Mouse (Mus musculus) heart, adult 2 months (tissue): Measurements from ENCODE around the gene Zkscan2. TPM values are rescaled to one million over a fixed set of nuclear protein-coding genes. Genes with fewer than 3 reads are reported as not detected.

Experiments
- DNase-seq, 2 experiments: peaks; one replicate each; pipeline ENCODE4 v3.0.0; 2021
- H3K27ac ChIP-seq: fragments of 200-600 bp; 2 replicates; pipeline ENCODE4 v1.8.1; 2022
- H3K27me3 ChIP-seq: fragments of 200-500 bp; 2 replicates; pipeline ENCODE4 v1.6.1; 2012; ENCODE audit warnings: mild to moderate bottlenecking, low read length, inconsistent platforms, mixed read lengths; ENCODE audit not compliant: control insufficient read depth, insufficient read depth
- H3K36me3 ChIP-seq: fragments of 200-500 bp; 2 replicates; pipeline ENCODE4 v1.6.1; 2012; ENCODE audit warnings: low read length, inconsistent platforms; ENCODE audit not compliant: control insufficient read depth, insufficient read depth
- H3K4me1 ChIP-seq: fragments of 200-500 bp; 2 replicates; pipeline ENCODE4 v1.6.1; 2011; ENCODE audit warnings: low read length; ENCODE audit not compliant: control insufficient read depth, insufficient read depth
- H3K4me3 ChIP-seq: fragments of 200-600 bp; 2 replicates; pipeline ENCODE4 v1.8.1; 2022
- H3K79me2 ChIP-seq: fragments of 200-500 bp; replicated peaks from 2 replicates; pipeline ENCODE4 v1.6.1; 2012; ENCODE audit warnings: mild to moderate bottlenecking, inconsistent platforms, low read length, moderate library complexity, mixed read lengths; ENCODE audit not compliant: control insufficient read depth, insufficient read depth
- H3K9ac ChIP-seq: fragments of 200-500 bp; 2 replicates; pipeline ENCODE4 v1.6.1; 2012; ENCODE audit warnings: low read depth, mild to moderate bottlenecking, control low read depth, inconsistent platforms, low read length, mixed read lengths
- CTCF ChIP-seq: fragments of 200-600 bp; IDR thresholded peaks from 2 replicates; pipeline ENCODE4 v1.8.1; 2022; ENCODE audit warnings: antibody characterized with exemption, mild to moderate bottlenecking, moderate library complexity
- EP300 ChIP-seq: fragments of 200-500 bp; IDR thresholded peaks from 2 replicates; pipeline ENCODE4 v1.6.1; 2011; ENCODE audit warnings: low read depth, low read length, control low read depth; ENCODE audit not compliant: insufficient read depth
- POLR2A ChIP-seq: fragments of 200-500 bp; IDR thresholded peaks from 2 replicates; pipeline ENCODE4 v1.6.1; 2011; ENCODE audit warnings: mild to moderate bottlenecking, low read depth, low read length, control low read depth; ENCODE audit not compliant: insufficient read depth
- WGBS: fragments of 180-500 bp; shearing (Covaris S2); methylation state at CpG from one replicate; pipeline ENCODE4 v1.1.7; 2018; 5-methylcytosine and 5-hydroxymethylcytosine counted together
- intact Hi-C: fragments of 180-260 bp; cut with DNase I; formaldehyde crosslinking; loops from one replicate; pipeline ENCODE4 v1.15.1; 2025
- polyA plus RNA-seq: library from polyadenylated mRNA; depleted of rRNA; stranded (reverse); fragments of >200 nt; gene quantifications from 2 replicates; pipeline ENCODE4 v1.2.3, GENCODE M21; 2012
- total RNA-seq, 2 experiments: library from RNA; stranded (reverse); gene quantifications; 2 replicates each; pipeline ENCODE4 v1.2.3; 2021

Gene Zkscan2
- total and polyA plus RNA-seq, 3 experiments: 0.21 to 0.25 (median 0.21) TPM

DNA sequence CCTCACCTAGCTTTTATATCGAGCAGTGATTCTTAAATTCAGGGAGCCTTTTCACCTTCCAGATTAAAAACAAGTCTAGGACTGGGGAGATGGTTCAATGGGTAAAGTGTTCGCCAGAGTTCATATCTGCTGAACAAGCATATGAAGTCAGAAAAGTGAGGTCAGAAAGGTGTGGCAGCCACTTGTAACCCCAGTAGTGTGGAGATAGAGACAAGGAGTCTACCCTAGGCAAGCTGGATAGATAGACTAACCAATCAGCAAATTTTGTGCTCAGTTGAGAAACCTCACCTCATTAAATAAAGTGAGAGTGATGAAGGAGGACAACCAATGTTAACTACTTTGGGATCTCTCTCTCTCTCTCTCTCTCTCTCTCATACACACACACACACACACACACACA, 49.7 kb downstream of the Zkscan2 start:
- TF ChIP-seq CTCF (no peak), EP300 (no peak), POLR2A (no peak)
- WGBS: 93% methylated on average over 2 of the region's 2 CpGs
- DNase-seq: no peak

DNA sequence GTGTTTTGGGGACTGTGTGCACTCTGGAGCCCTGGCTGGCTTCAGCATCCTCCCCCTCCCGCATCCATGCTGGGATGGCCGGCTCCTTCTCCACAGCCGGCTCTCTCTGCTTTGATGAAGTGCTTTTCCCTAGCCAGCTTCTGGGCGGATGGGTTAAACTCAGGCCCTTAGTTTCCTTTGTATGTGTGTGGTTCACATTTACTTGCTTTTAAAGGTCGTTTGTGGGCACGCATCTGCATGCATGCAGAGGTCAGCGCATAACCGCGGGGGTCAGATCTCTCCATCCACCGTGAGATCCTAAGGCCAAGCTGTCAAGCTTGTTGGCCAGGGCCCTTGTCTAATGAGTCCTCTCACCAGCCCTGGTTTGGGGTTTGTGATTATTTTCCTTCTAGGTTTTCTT, 50.6 kb downstream of the Zkscan2 start:
- Histone ChIP-seq H3K9ac (no peak overlapping the region), H3K4me1 (peaks cover 1% of the 10 kb centered on the region; the same call in 1 of the 2 replicates), H3K79me2 (no peaks in the 10 kb centered on the region), H3K27ac (no peak overlapping the region), H3K4me3 (no peak overlapping the region), H3K36me3 (no peaks in the 10 kb centered on the region), H3K27me3 (no peaks in the 10 kb centered on the region)
- 75% methylated on average over 10 of the region's 10 CpGs for WGBS
- intact Hi-C loops: no loop called here
- no peak for DNase-seq
- TF ChIP-seq POLR2A: no peak
- TF ChIP-seq EP300: no peak
- no peak for TF ChIP-seq CTCF

More for the DNA sequence above, 49.7 kb downstream of the Zkscan2 start:
- Histone ChIP-seq H3K79me2 (no peaks in the 10 kb centered on the region), H3K27me3 (no peaks in the 10 kb centered on the region), H3K9ac (no peak overlapping the region), H3K4me1 (peaks cover 1% of the 10 kb centered on the region; the same call in 1 of the 2 replicates), H3K36me3 (no peaks in the 10 kb centered on the region), H3K27ac (no peak overlapping the region), H3K4me3 (no peak overlapping the region)
- intact Hi-C loops: no loop called here

DNA sequence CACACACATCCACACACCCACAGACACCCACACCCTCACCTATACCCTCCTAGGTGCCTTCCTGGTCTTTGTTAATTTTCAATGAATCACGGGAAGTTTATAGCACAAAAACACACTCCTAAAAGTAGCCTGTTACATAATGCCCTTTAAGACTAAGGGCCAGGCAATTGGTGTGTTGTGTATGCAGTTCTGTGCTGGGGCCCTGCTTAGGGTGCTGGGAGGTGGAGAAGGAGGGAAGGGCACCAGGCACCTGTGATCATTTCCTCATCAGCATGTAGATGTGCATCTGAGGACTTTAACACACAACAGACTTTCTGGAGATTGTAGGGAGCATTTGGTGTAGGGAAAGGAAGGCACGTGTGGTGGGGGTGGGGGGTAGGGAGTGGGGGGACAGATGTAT, 51.5 kb downstream of the Zkscan2 start:
- TF ChIP-seq EP300 (no peak), POLR2A (no peak), CTCF (no peak)
- no peak overlapping the region for H3K27ac ChIP-seq
- H3K27me3 ChIP-seq: no peaks in the 10 kb centered on the region
- H3K4me1 ChIP-seq: peaks cover 1% of the 10 kb centered on the region; the same call in 1 of the 2 replicates
- H3K4me3 ChIP-seq: no peak overlapping the region
- no peaks in the 10 kb centered on the region for H3K79me2 ChIP-seq
- no peak overlapping the region for H3K9ac ChIP-seq
- no peak for DNase-seq
- WGBS: 84% methylated on average over 2 of the region's 2 CpGs
- intact Hi-C loops: no loop called here
- no peaks in the 10 kb centered on the region for H3K36me3 ChIP-seq

DNA sequence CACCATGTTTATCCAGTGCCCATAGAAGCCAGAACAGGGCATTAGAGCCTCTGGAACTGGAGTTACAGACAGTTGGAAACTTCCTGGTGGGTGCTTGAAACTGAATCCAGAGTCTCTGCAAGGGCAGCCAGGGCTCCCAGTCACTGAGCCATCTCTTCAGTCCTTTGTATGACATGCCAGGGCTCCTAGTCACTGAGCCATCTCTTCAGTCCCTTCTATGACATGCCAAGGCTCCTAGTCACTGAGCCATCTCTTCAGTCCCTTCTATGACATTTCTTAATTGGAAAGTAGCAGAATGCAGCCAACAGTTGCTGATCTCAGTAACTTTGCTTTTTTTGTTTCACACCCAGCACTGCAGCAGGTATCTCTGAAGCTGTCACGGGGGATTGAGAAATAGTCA, 58.2 kb downstream of the Zkscan2 start:
- WGBS: 67% methylated on average over 1 of the region's 1 CpGs
- TF ChIP-seq EP300 (no peak), POLR2A (no peak), CTCF (no peak)
- Histone ChIP-seq H3K79me2 (no peaks in the 10 kb centered on the region), H3K36me3 (no peaks in the 10 kb centered on the region), H3K4me1 (no peaks in the 10 kb centered on the region), H3K9ac (no peak overlapping the region), H3K27me3 (no peaks in the 10 kb centered on the region), H3K27ac (no peak overlapping the region), H3K4me3 (no peak overlapping the region)
- no peak for DNase-seq
- intact Hi-C loops: no loop called here

DNA sequence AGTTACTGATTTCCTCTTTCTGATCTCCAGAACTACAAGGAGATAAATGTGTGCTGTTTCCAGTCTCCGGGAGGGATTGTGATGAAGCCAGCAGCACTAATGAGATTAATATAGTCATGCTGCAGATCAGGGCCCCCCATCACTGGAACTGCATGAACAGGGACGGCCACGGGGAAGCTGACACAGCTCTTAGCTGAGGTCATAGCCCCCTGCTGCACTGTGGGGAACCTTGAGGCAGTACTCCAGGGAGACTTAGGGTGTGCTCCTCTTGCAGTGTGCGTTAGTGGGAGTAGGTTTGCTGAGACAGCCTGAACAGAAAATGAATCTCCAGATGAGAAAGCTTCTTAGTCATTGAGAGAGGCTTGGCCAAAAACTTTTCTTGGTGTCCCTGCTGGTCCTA, 69.0 kb downstream of the Zkscan2 start:
- no peak for DNase-seq
- H3K36me3 ChIP-seq: no peaks in the 10 kb centered on the region
- H3K27me3 ChIP-seq: no peaks in the 10 kb centered on the region
- WGBS: 82% methylated on average over 4 of the region's 4 CpGs
- H3K4me3 ChIP-seq: no peak overlapping the region
- H3K27ac ChIP-seq: no peak overlapping the region
- H3K9ac ChIP-seq: no peak overlapping the region
- intact Hi-C loops: no loop called here
- no peaks in the 10 kb centered on the region; the same call in 1 of the 2 replicates for H3K4me1 ChIP-seq
- H3K79me2 ChIP-seq: no peaks in the 10 kb centered on the region
- TF ChIP-seq POLR2A: no peak
- TF ChIP-seq CTCF: no peak
- TF ChIP-seq EP300: no peak

DNA sequence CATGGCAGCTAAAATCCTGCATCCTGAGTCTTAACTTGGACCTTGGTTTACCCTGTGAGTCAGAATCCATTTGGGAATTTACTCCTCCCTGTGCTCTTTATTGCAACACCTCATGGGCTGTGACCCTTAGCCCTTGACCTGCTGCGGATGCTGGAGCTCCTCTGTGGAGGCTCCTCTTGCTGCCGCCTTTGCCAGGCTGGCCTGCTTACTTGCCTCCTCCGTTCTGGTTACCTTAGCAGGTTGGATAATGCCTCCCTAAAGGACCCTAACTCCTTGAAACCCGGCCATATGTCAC, 69.9 kb downstream of the Zkscan2 start:
- WGBS: 86% methylated on average over 4 of the region's 4 CpGs
- H3K27me3 ChIP-seq: no peaks in the 10 kb centered on the region
- no peaks in the 10 kb centered on the region for H3K79me2 ChIP-seq
- TF ChIP-seq EP300 (no peak), CTCF (no peak), POLR2A (no peak)
- H3K4me3 ChIP-seq: no peak overlapping the region
- no peak for DNase-seq
- no peaks in the 10 kb centered on the region; the same call in 1 of the 2 replicates for H3K4me1 ChIP-seq
- H3K27ac ChIP-seq: no peak overlapping the region
- intact Hi-C loops: no loop called here
- H3K36me3 ChIP-seq: no peaks in the 10 kb centered on the region
- H3K9ac ChIP-seq: no peak overlapping the region
